13 mouse cellular contexts compared by ENCODE assay signal in genomic region chr14:76700190-76700589, GRCm38 (mm10).
"Had no signal": no experiment of that assay in that cellular context is flagged by ENCODE, and none has a peak within 500 bp of the region (broad histone marks: within the 10 kb centered on the region; RNA-seq: fewer than 3 reads in every experiment).

No protein-coding gene starts in this region.

- H3K36me3 ChIP-seq: limb, embryonic 12.5 days; limb, embryonic 15.5 days; liver, embryonic 13.5 days; midbrain, embryonic 12.5 days had no signal

- H3K4me3 ChIP-seq: limb, embryonic 12.5 days; limb, embryonic 15.5 days; liver, embryonic 13.5 days; midbrain, embryonic 12.5 days had no signal

- DNase-seq: kidney, adult 9 months; kidney, postnatal 14 days; kidney, postnatal 4 days; left cerebral cortex, postnatal 4 days; liver, embryonic 13.5 days; lung, adult 2 months; lung, postnatal 14 days; lung, postnatal 4 days had no signal

- H3K4me2 ChIP-seq: limb, embryonic 12.5 days; limb, embryonic 15.5 days; liver, embryonic 13.5 days; midbrain, embryonic 12.5 days had no signal

- H3K27me3 ChIP-seq: limb, embryonic 12.5 days; limb, embryonic 15.5 days; liver, embryonic 13.5 days; midbrain, embryonic 12.5 days had no signal

- ATAC-seq: midbrain, embryonic 16.5 days had no signal

- H3K27ac ChIP-seq: limb, embryonic 12.5 days; limb, embryonic 15.5 days; liver, embryonic 13.5 days; midbrain, embryonic 12.5 days; stomach, postnatal 0 days had no signal

- H3K9me3 ChIP-seq: limb, embryonic 12.5 days; limb, embryonic 15.5 days; liver, embryonic 13.5 days; midbrain, embryonic 12.5 days had no signal

- H3K9ac ChIP-seq: limb, embryonic 12.5 days; limb, embryonic 15.5 days; liver, embryonic 13.5 days; midbrain, embryonic 12.5 days had no signal
